Mouse (Mus musculus) CH12.LX (cell line): Measurements from ENCODE around the gene Ccr2. TPM values are rescaled to one million over a fixed set of nuclear protein-coding genes. Genes with fewer than 3 reads are reported as not detected.
A peak's percentile ranks its signal among the peaks of the same experiment; 100 is the strongest.

Experiments
- DNase-seq: peaks from one replicate; pipeline ENCODE4 v3.0.0-alpha.2; 2013; ENCODE audit errors: extremely low read depth
- H3K27ac ChIP-seq: 2 replicates; pipeline ENCODE4 v1.5.1; 2012; ENCODE audit warnings: low read depth, mild to moderate bottlenecking, control low read depth, moderate library complexity; ENCODE audit not compliant: insufficient read depth
- H3K27me3 ChIP-seq: replicated peaks from 2 replicates; pipeline ENCODE3; 2012; ENCODE audit warnings: inconsistent platforms
- H3K36me3 ChIP-seq, 2 experiments: replicated peaks in 1 of 2; 2 replicates each; pipeline versions ENCODE3 to v1.6.1; 2012; ENCODE audit warnings: inconsistent platforms in 1 of 2, low read length in 1 of 2, mild to moderate bottlenecking in 1 of 2, mixed read lengths in 1 of 2, moderate library complexity in 1 of 2; ENCODE audit not compliant: control insufficient read depth in 1 of 2, insufficient read depth in 1 of 2
- H3K4me1 ChIP-seq, 2 experiments: 2 replicates each; pipeline ENCODE4 v1.6.1; 2012; ENCODE audit warnings: inconsistent platforms in 1 of 2, moderate library complexity in 1 of 2; ENCODE audit not compliant: insufficient read depth in 2 of 2, control insufficient read depth in 1 of 2
- H3K4me2 ChIP-seq: 2 replicates; pipeline ENCODE4 v1.6.1; 2012; ENCODE audit warnings: low read depth, mild to moderate bottlenecking, control low read depth; ENCODE audit not compliant: poor library complexity, insufficient read depth, severe bottlenecking
- H3K4me3 ChIP-seq, 3 experiments: fragments of 150-350 bp in 1 of 3; sonication (generic) in 1 of 3; replicated peaks in 1 of 3; 2 replicates each; pipeline versions ENCODE3 to v1.5.1; 2011 to 2012; ENCODE audit warnings: low read depth in 2 of 3, low read length in 2 of 3, mild to moderate bottlenecking in 2 of 3, moderate library complexity in 2 of 3, control low read depth in 1 of 3, improper control_type of control experiment in 1 of 3, inconsistent platforms in 1 of 3, mixed read lengths in 1 of 3; ENCODE audit not compliant: poor library complexity in 1 of 3
- H3K79me2 ChIP-seq: replicated peaks from 2 replicates; pipeline ENCODE4 v1.6.1; 2012; ENCODE audit warnings: mild to moderate bottlenecking, moderate library complexity; ENCODE audit not compliant: control insufficient read depth, poor library complexity, insufficient read depth, severe bottlenecking; ENCODE audit errors: extremely low read depth
- H3K9ac ChIP-seq: 2 replicates; pipeline ENCODE4 v1.6.1; 2012; ENCODE audit warnings: low read depth, mild to moderate bottlenecking, control low read depth, moderate library complexity; ENCODE audit not compliant: insufficient read depth
- H3K9me3 ChIP-seq: replicated peaks from 2 replicates; pipeline ENCODE3; 2012; ENCODE audit warnings: low read length, inconsistent platforms, mixed read lengths
- CHD1 ChIP-seq: IDR thresholded peaks from 2 replicates; pipeline ENCODE4 v1.6.1; 2012; ENCODE audit warnings: low read depth, low read length, improper control_type of control experiment, inconsistent platforms
- CHD2 ChIP-seq: IDR thresholded peaks from 2 replicates; pipeline ENCODE4 v1.6.1; 2011; ENCODE audit warnings: low read length, improper control_type of control experiment
- CTCF ChIP-seq, 2 experiments: IDR thresholded peaks in 1 of 2; conservative IDR thresholded peaks in 1 of 2; 2 replicates each; pipeline ENCODE4 v1.5.1; 2011 to 2012; ENCODE audit warnings: low read depth in 2 of 2, low read length in 2 of 2, improper control_type of control experiment in 1 of 2, inconsistent platforms in 1 of 2, mild to moderate bottlenecking in 1 of 2, moderate library complexity in 1 of 2
- E2F4 ChIP-seq: IDR thresholded peaks from 2 replicates; pipeline ENCODE4 v1.6.1; 2011; ENCODE audit warnings: low read depth, low read length, improper control_type of control experiment; ENCODE audit not compliant: insufficient replicate concordance
- ELF1 ChIP-seq: IDR thresholded peaks from 2 replicates; pipeline ENCODE4 v1.6.1; 2014; ENCODE audit warnings: low read depth, mild to moderate bottlenecking, inconsistent platforms, low read length, improper control_type of control experiment
- EP300 ChIP-seq: IDR thresholded peaks from 2 replicates; pipeline ENCODE4 v1.6.1; 2011; ENCODE audit warnings: low read length, improper control_type of control experiment
- ETS1 ChIP-seq: conservative IDR thresholded peaks from 2 replicates; pipeline ENCODE4 v1.6.1; 2012; ENCODE audit warnings: low read depth, mild to moderate bottlenecking, inconsistent platforms, low read length, improper control_type of control experiment, moderate library complexity
- GABPA ChIP-seq: IDR thresholded peaks from 2 replicates; pipeline ENCODE4 v1.6.1; 2012; ENCODE audit warnings: low read depth, low read length, improper control_type of control experiment, inconsistent platforms; ENCODE audit not compliant: insufficient replicate concordance
- IRF4 ChIP-seq: IDR thresholded peaks from 2 replicates; pipeline ENCODE4 v1.6.1; 2014; ENCODE audit warnings: low read depth, mild to moderate bottlenecking, inconsistent platforms, low read length, improper control_type of control experiment
- JUND ChIP-seq: conservative IDR thresholded peaks from 2 replicates; pipeline ENCODE4 v1.6.1; 2011; ENCODE audit warnings: low read depth, low read length, improper control_type of control experiment
- MAZ ChIP-seq: IDR thresholded peaks from 2 replicates; pipeline ENCODE4 v1.6.1; 2012; ENCODE audit warnings: low read depth, mild to moderate bottlenecking, inconsistent platforms, low read length, improper control_type of control experiment, moderate library complexity
- NELFE ChIP-seq: IDR thresholded peaks from 2 replicates; pipeline ENCODE4 v1.6.1; 2011; ENCODE audit warnings: low read depth, low read length, improper control_type of control experiment
- NRF1 ChIP-seq: IDR thresholded peaks from 2 replicates; pipeline ENCODE4 v1.6.1; 2014; ENCODE audit warnings: low read depth, mild to moderate bottlenecking, inconsistent platforms, low read length, improper control_type of control experiment, moderate library complexity
- POLR2A ChIP-seq: IDR thresholded peaks from 2 replicates; pipeline ENCODE4 v1.6.1; 2011; ENCODE audit warnings: low read depth, mild to moderate bottlenecking, improper control_type of control experiment, low read length
- RAD21 ChIP-seq: IDR thresholded peaks from 2 replicates; pipeline ENCODE4 v1.6.1; 2011; ENCODE audit warnings: low read depth, mild to moderate bottlenecking, low read length, improper control_type of control experiment, moderate library complexity
- RCOR1 ChIP-seq: conservative IDR thresholded peaks from 2 replicates; pipeline ENCODE4 v1.6.1; 2012; ENCODE audit warnings: low read depth, mild to moderate bottlenecking, inconsistent platforms, low read length, improper control_type of control experiment
- SIN3A ChIP-seq: IDR thresholded peaks from 2 replicates; pipeline ENCODE4 v1.6.1; 2012; ENCODE audit warnings: low read length, improper control_type of control experiment, inconsistent platforms
- TBP ChIP-seq: conservative IDR thresholded peaks from 2 replicates; pipeline ENCODE4 v1.6.1; 2011; ENCODE audit warnings: low read depth, low read length, improper control_type of control experiment
- USF1 ChIP-seq: IDR thresholded peaks from 2 replicates; pipeline ENCODE4 v1.6.1; 2014; ENCODE audit warnings: low read depth, mild to moderate bottlenecking, inconsistent platforms, low read length, improper control_type of control experiment
- USF2 ChIP-seq: conservative IDR thresholded peaks from 2 replicates; pipeline ENCODE4 v1.6.1; 2011; ENCODE audit warnings: low read depth, low read length, improper control_type of control experiment
- ZC3H11A ChIP-seq: IDR thresholded peaks from 2 replicates; pipeline ENCODE4 v1.6.1; 2012; ENCODE audit warnings: low read depth, mild to moderate bottlenecking, inconsistent platforms, low read length, improper control_type of control experiment
- ZMIZ1 ChIP-seq: IDR thresholded peaks from 2 replicates; pipeline ENCODE4 v1.6.1; 2012; ENCODE audit warnings: low read depth, mild to moderate bottlenecking, inconsistent platforms, low read length, improper control_type of control experiment
- ZNF384 ChIP-seq: IDR thresholded peaks from 2 replicates; pipeline ENCODE4 v1.6.1; 2012; ENCODE audit warnings: low read depth, low read length, improper control_type of control experiment, inconsistent platforms
- dilution Hi-C: fragments of 300-500 bp; cut with MboI; formaldehyde crosslinking; loops from 2 replicates; pipeline ENCODE4 v1.14.3; 2020; ENCODE audit warnings: low sequenced_read_pairs; ENCODE audit not compliant: extremely low pct_unique_long_range_greater_than_20kb, extremely low pct_ligation_motif_present
- in situ Hi-C: fragments of 300-500 bp; cut with MboI; formaldehyde crosslinking; loops from 3 replicates; pipeline ENCODE4 v1.14.3; 2019; ENCODE audit warnings: low sequenced_read_pairs, low pct_ligation_motif_present, low pct_unique_long_range_greater_than_20kb, mixed read lengths
- polyA plus RNA-seq: library from polyadenylated mRNA; unstranded; fragments of >175 nt; gene quantifications from 2 replicates; pipeline ENCODE4 v1.2.1, GENCODE M21; 2012; ENCODE audit warnings: low read depth; ENCODE audit not compliant: insufficient read length
- total RNA-seq, 2 experiments: library from RNA; depleted of rRNA; stranded (reverse); fragments of 300-350 nt in 1 of 2; fragments of >200 nt in 1 of 2; gene quantifications; 2 replicates each; pipeline ENCODE4 v1.2.3; 2012 to 2014

Gene Ccr2
- total and polyA plus RNA-seq, 3 experiments = not detected

DNA sequence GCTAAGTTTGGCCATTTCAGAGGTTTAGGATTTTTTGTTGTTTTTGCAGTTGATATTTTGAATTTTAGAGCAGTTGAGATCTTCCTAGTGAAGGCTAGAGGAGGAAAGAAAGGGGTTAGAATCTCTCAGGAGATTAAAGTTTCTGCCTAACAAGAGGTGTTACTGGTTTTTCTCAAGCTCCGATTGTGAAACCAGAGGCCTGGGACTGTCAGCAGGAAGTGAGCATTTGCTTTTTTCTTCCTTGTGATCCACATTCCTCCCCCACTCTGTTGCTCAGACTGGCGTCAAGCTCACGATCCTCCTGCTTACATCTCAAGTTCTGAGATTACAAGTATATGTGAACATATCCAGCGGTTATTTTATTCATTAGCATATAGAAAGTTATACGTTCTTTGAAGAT lies 24.6 kb downstream of the Ccr2 start:
- Histone ChIP-seq H3K4me2 (peak overlapping the region; percentile 50), H3K9ac (peak overlapping the region; percentile 95), H3K79me2 (no peaks in the 10 kb centered on the region), H3K4me3 (no peak overlapping the region), H3K4me1 (peaks cover 0 to 41% of the 10 kb centered on the region in 2 experiments; a peak in 2 of 4 replicates), H3K9me3 (no peaks in the 10 kb centered on the region), H3K27me3 (no peaks in the 10 kb centered on the region), H3K27ac (peak overlapping the region; percentile 83), H3K36me3 (no peaks in the 10 kb centered on the region)
- DNase-seq = no peak
- in situ Hi-C loops = loop anchor here (5.0 kb wide), 1 partner anchor 89 kb away; no protein-coding TSS in a partner anchor
- dilution Hi-C loops = no loop called here
- TF ChIP-seq TBP = peak; percentile 70; the same call in 1 of the 2 replicates
- TF ChIP-seq IRF4 = peak; percentile 68; the same call in 1 of the 2 replicates
- TF ChIP-seq POLR2A = peak; percentile 43; the same call in 1 of the 2 replicates
- TF ChIP-seq NELFE = no peak
- TF ChIP-seq ELF1 = 0 out of 2 replicates have a peak, but pooled peaks have one; percentile 39
- TF ChIP-seq MAZ = no peak
- TF ChIP-seq RCOR1 = no peak
- TF ChIP-seq ZNF384 = peak; percentile 58
- no peak for TF ChIP-seq E2F4
- TF ChIP-seq GABPA = no peak
- TF ChIP-seq CTCF (conservative IDR thresholded peaks at IDR 0.05 in 1 of 2, IDR thresholded peaks at IDR 0.05 in 1 of 2; ENCODE audit: low read depth in 2 of 2, low read length in 2 of 2) = no peak
- TF ChIP-seq ETS1 = peak; percentile 29; the same call in 1 of the 2 replicates
- TF ChIP-seq ZC3H11A = no peak
- TF ChIP-seq CHD2 = peak; percentile 39; the same call in 1 of the 2 replicates
- TF ChIP-seq SIN3A = no peak
- no peak for TF ChIP-seq RAD21
- no peak for TF ChIP-seq USF1
- TF ChIP-seq CHD1 = no peak
- TF ChIP-seq EP300 = 0 out of 2 replicates have a peak, but pooled peaks have one; percentile 55
- no peak for TF ChIP-seq ZMIZ1
- no peak for TF ChIP-seq NRF1
- TF ChIP-seq JUND = no peak
- TF ChIP-seq USF2 = no peak
